Mouse (Mus musculus): ENCODE measurements around the gene Spast.

DNA sequence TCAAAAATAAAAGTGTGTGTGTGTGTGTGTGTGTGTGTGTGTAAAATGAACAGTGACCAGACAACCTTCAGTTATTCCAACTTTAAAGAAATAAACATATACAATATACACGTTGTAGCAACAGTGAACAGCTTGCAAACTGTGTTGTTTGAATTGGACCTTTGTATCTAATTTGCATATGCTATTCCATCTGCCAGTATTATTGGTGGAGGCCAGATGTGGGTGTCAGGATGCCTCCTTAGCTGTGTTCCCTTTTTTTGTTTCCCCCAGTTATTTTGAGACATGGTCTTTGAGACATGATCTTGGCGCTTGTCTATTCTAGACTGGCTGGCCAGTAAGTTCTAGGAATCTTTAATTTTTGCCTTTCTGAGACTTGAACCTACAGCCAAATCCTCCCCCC is 58.4 kb downstream of the Spast start:
- TF ChIP-seq CTCF (IDR thresholded peaks at IDR 0.05; ENCODE audit: insufficient read depth, low read depth, low read length), result no peak
- TF ChIP-seq POLR2A (IDR thresholded peaks at IDR 0.05; ENCODE audit: insufficient read depth, low read depth, low read length), result no peak

All from olfactory bulb, adult 2 months (tissue).